Mouse (Mus musculus): ENCODE data around the gene Btrc.
"Not testable (repeated sequence)": the region's sequence is repeated elsewhere in the genome, so short reads cannot be mapped to it uniquely, and the experiment has no call there.

Btrc gene

DNA sequence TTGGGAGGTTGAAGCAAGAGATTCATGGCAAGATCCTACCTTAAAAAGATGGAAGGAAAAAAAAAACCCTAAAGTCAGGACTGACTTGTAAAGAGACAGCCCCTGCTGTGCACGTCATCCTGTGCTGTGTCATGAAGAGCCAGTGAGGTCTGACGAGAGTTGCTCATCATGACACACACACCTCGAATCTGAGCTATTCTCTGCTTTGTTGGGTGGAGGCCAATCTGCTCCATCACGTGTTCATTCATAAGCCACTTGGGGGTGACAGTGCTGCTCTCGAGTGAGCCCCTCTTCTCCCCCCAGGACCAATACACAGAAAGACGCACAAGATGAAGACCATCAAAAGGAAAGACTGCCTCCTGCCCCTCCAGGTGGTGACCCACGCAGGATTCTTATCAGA lies 170.1 kb downstream of the Btrc start:
- DNase-seq (ENCODE audit: low spot score), result no peak

DNA sequence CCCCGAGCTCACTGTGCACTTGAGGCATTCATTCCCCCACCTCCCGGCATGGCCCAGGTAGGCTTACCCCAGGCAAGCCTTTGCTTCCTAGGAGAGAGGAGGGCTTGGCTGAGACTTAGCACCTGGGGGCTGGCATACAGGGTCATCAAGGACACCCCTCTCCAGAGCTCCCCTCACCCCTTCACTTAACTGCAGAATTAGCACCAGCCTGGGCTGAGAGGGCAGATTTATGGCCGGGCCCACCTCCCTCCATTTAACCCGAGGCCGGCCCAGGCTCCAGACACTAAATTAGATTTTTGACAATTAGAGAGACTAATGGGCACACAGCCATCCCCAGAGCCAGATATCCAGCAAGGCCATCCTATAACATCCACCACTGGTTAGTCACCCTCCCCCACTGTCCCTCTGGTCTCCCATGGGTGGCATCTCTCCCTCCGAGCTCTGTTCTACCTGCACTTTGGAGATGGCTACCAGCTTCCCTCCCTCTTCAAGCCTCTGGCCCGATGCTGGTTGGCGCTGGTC lies 171.7 kb downstream of the Btrc start:
- DNase-seq (ENCODE audit: low spot score), result no peak

DNA sequence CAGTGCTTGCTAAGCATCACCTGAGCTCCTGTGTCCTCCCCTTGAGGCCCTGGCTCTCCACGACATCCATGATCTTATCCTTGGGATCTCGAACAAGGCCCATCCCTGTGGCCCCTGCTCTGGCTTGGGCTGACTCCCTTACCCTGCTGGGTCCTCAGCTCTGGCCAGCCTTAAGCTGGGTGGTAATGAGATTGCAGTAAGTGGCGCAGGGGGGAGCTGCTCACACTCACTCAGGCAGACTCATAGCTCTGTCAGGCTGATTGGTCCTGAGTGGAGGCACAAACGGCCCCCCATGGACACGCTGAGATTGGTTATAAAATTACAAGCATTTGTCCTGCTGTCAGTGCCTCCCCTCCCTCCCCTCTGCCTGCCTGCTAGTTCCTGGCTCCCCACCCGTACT lies 172.4 kb downstream of the Btrc start:
- DNase-seq (ENCODE audit: low spot score), result no peak

DNA sequence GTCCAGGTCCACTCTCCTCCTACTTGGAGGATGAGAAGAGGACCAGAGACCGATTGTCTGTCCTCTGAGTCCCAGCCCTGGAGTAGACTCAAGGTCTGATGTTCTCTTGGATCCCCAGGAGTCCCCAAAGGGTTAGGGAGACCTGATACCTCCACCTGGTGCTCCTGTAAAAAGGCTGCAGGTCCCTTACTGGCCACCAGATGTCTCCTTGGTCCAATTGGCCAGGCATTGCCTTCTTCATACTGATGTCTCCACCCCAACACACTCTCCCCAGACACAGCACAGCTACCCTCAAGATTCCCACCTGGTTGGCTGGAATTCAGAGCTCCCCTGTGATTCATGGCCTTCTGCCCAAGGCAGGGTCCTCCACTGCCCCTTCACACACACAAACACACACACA lies 174.0 kb downstream of the Btrc start:
- peak; percentile 40 for DNase-seq (ENCODE audit: low spot score)

DNA sequence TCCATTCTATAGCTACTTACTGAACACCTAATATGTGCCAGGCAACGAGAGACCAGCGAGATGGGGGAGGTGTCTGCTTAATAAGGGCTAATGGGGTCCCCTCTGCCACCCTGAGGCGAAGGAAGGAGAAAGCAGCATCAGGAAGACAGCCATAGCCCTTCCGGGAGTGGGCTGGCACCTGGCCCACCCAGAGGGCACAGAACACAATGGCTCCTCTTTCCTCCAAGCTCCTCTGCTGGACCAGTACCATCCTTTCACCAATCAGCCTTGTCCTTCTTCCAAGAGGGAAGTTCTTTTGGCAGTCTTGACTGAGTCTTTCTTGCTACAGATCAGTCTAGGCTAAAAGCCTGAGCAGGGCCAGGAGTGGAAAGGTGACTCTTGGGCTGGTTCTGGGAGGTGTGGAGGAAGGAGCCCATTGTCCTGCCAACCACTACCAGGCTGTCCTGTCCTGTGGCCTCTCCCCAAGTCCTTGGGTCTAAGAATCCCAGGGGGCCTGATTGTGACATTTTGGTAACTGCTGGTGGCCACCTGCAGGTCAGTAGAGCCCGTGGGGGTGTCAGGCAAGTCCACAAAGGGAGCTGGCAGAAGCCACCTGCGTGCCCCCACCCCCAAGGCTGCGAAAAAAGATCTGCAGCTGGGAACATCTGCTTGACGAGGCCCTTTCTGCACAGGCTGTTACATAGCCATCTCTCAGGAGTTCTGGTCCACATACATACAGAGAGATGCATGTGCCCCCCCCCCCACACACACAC lies 177.3 kb downstream of the Btrc start:
- no peak for DNase-seq (ENCODE audit: low spot score)

DNA sequence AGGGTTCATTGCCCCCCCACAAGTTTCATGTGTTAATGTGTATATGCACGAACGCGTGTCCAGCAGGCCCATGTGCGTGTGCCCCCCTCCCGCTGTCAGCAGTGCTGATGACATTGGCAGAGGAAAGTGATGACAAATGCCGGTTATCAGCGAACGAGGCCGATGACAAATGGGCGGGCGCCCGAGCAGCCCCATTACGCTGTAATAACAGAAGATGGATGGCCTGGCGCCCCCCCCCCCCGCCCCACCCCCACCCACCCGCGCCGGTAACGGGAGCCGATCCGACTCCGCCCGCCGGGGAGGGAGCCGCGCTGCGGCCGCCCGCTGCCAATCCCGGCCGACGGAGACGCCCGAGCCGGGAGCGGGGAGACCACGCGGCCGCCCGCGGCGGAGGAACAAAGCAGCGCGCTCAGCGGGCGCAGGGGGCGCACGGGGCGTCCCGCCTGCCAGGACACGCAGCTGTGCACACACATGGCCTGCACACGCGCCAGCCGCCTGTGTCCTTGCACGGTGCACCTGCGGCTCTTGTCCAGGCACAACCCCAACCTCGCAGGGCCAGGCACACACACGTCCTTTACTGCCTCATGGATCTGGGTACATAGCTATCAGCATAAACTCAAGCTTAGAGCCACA lies 178.0 kb downstream of the Btrc start:
- DNase-seq (ENCODE audit: low spot score), result no peak

DNA sequence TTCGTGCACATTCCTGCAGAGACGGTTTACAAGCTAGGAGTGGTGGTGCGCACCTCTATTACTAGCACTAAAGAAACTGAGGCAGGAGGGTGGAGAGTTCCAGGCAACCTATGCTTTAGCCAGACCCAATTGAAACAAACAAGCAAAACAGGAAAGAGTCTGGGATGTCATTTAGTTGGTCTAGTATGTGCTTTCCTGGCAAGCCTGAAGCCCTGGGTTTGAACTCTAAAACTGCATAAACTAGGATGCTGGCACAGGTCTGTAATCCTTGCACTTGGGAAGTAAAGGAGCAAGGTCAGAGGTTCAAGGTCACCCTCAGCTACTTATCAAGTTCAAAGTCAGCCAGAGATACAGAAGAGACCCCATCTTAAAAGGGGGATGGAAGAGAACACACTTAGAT lies 178.5 kb downstream of the Btrc start:
- no peak for DNase-seq (ENCODE audit: low spot score)

DNA sequence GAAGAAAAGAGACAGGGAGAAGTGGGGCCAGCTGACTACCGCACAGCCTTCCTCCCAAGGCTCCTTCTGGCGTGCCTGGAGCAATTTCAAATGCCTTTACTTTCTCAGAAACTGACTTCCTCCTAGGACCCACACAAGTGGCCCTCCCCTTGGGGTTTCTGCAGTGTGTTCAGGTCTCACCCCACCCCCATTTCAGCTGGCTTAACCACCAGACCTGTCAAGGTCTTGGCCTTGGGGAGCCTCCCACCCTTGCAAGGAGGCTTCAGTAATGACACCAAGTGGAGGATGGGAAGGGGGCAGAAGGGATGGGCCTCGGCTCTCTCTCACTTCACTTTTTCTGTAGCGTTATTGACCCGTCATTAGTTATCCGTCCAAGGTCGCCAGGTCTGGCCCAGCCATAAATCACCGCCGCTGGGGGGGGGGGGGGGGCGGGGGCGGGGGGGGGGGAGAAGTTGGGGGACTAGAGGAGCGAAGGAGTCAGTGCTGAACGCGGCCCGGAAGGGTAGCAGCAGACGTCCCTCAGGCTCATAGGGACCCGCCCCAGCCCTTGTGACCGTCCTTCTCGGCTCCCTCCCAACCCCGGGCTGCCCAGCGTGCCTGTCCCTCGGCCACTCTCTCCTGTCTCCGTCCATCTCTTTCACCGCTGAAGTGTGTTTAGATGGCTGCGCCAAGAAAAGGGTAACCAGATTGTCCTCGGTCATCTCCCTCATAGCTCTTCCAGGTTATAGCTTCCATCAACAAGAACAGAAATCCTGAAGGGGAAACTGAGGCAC lies 180.8 kb downstream of the Btrc start:
- no peak for DNase-seq (ENCODE audit: low spot score)

DNA sequence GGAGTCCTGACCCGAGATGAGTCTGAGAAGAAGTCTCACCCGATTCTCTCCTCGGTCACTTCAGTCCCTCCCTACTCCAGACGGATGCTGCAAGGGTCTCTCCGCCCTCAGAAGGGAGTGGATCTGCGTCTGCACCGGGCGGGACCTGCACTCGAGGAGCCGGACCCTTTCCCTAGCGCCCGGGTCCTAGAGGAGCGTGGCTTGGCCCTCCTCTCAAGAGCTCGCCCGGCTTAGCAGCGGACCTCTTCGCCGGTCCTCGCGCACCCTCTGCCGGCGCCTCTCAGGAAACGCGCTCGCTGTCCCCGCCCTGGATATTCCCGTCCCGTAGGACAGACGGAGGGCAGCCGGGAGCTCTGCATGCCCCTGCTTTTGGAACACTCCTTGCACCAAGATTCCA lies 181.4 kb downstream of the Btrc start:
- DNase-seq (ENCODE audit: low spot score), result peak; percentile 78

DNA sequence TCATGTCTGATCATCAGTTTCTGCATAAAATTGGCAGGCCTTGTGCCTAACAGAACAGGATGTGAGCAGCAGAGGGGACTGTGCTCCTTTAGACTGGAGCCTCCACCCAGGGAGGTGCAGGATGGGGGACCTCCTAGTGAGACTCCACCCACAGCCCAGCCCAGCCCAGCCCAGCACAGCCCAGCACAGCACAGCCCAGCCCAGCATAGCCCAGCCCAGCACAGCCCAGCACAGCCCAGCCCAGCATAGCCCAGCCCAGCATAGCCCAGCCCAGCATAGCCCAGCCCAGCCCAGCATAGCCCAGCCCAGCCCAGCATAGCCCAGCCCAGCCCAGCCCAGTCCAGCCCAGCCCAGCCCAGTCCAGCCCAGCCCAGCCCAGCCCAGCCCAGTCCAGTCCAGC lies 184.7 kb downstream of the Btrc start:
- not testable (repeated sequence) for DNase-seq (ENCODE audit: low spot score)

DNA sequence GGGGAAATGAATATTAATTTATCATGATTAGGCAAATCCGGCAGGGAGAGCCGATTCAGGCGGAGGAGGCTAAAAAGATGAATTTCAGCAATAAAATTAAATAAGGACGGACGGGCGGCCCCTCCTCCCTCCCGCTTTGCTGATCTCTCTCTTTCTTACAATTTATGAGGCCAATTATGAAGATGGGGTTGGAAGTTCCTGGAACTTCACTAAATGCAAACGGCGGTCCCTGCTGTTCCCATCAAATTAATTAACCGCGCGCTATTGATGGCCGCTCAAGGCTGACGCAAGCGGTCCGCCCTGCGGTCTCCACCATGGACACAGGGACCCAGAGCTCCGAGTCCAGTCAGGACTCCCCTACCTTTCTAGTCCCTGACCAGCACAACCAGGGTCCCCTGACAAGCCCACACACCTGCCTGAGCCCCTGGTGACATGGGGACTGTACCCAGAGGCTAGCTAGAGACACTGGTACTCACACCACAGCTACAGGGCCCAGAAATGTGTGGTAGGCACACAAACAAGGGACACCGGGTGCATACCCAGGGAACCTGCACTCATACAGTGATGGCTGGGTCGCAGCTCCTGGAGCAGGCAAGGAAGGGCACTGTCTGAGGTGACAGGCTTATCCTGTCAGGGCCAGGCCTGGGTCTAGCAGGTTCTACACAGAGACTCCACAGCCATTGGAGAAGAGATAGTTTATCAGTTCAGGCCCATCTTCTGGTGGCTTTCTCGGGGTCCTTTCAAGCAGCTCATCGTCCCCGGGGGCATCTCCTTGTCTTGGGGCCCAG lies 185.8 kb downstream of the Btrc start:
- no peak for DNase-seq (ENCODE audit: low spot score)

DNA sequence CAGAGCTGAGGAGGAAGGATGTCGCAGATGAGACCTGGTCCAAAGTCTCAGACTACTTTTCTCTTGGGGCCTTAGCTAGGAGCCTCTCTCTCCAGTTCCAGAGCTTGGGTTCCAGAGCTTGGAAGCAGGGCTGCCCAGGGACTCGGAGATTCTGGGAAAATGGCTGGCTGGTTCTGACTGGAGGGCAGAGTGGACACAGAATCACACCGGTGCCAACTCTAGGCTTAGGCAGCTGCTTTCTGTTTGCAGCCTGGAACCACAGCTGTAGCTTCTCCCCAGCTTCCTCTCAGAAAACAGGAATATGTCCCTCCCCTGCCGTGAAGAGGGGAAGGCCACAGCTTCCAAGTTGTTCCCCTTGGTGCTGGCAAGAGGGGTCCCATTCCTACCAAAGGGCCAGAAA lies 186.4 kb downstream of the Btrc start:
- no peak for DNase-seq (ENCODE audit: low spot score)

DNA sequence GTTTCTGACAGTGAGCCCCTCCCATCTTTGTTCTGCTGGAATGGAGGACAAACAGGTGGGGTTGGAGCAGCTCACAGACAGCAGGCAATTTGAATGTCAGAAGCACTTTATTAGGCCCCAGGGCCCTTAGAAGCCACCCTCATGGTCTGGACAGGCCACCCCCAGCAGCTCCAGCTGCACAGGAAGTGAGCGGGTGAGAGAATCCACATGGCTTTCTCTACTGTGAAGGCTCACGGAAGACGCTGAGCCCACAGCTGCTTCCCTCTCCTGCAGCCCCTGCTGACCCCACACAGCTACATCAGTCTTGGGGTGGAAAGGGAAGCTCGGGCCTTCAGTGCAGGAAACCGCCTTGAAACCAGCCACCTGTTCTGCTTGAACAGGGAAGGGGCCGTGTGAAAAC lies 188.7 kb downstream of the Btrc start:
- DNase-seq (ENCODE audit: low spot score), result no peak

DNA sequence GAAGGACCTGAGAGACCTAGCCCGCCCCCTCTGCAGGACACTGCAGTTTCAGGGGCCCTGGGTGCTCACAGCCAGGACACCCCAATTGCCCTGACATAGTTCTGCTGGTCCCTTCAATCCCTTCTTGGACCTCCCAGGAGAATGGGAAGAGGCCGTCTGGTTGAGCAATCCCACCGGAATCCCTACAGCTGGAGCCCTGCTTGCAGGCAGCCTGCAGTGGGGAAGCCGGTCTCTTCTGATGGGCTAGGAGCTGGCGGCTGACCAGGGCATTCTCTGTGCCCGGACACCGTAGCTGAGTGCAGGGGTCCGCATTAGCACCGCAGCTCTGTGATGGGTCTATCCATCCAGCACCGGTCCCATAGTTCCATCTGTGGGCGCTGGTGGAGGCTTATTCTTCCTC lies 190.6 kb downstream of the Btrc start:
- DNase-seq (ENCODE audit: low spot score), result no peak

DNA sequence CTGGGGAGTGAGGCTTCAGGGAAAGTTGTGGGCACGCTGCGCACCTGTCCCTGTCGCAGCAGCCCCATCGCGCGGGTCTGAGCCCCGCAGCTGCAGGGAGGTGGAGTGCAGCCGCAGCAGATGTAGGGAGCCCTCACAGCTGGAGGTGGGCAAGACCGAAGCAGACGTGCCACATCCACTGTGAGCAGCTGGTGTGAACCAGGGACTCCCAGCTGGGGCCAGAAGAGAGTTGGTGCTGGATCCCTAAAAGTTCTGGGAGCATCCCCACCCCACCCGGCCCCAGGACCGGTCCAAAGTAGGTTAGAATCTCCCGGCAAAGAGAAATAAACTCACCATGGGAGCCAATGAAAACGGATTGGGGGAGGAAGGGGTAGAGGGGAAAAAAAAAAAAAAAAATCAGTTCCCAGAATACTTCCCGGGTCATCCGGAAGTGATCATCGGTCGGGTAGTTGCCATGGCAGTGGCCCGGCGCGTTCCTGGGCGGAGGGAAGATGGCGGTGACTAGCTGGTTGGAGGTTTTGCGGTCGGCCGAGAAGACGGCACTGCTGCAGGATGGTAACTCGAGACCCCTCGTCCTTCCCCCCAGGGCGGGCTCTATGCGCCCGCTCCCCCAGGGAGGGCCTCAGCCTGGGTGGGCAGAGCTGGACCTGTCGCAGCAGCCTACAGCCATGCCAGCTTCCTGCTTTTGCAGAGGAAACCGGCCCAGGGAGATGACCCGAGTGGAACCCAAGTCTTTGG lies 196.8 kb downstream of the Btrc start, which contains the start of the genes Poll and Gm17018:
TSS of gene Poll (minus strand) at position 379 of the 738 bp plus-strand sequence.
TSS of gene Gm17018 (plus strand) at position 463 of the 738 bp plus-strand sequence.
- DNase-seq (ENCODE audit: low spot score), result peak; percentile 88

DNA sequence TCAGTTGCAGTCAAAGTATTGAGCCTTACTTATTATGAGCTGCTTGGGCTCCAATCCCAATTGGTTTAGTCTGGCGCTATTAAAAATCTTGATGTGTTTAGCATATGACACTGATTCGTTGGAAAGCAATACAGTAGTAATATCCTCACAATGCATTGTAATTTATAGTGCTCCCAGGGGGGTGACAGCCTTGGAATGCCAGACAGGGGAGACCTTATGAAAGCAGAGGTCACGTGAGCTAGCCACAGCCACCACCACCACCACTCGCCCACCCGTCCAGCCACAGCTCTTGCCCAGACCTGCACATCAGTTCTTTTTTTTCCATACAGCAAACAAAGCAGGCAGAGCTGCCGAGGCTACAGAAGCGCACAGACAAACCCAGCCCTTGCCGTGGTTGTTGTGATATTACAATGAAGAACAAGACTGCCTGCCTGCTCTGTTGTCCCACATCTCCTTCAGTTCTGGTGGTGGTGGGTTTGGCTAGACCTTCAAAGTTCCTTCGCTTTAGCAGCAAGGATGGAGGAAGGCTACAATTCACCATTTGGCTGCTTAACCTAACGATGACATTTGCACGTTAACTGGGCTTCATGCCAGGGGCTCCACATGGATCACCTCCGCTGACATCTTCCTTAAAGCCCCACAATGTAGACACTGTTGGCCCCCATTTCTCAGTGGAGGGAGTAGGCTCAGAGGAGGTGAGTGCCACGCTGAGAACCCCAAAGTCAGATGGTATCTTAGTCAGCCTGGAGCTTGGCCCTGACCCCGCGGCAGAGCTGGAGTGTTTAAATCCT lies 202.6 kb downstream of the Btrc start:
- DNase-seq (ENCODE audit: low spot score), result no peak

DNA sequence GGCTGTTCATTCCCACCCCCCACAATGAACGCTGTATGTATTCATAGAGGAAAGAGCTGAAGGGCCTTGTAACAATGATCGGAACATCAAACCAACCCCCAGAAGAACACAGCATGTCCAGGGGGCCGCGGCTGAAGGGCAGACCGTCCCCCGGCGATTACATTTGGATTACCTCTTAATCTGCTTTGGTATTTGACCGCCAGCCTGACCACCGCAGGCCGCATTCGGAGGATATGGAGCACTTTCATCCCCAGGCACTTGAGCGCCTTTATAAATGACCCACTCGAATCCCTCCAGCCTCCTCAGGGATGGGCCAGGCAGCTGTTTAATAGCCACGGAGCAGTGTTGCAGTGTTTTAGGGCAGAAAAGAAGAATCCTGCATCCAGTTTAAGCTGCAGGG lies 203.8 kb downstream of the Btrc start:
- no peak for DNase-seq (ENCODE audit: low spot score)

DNA sequence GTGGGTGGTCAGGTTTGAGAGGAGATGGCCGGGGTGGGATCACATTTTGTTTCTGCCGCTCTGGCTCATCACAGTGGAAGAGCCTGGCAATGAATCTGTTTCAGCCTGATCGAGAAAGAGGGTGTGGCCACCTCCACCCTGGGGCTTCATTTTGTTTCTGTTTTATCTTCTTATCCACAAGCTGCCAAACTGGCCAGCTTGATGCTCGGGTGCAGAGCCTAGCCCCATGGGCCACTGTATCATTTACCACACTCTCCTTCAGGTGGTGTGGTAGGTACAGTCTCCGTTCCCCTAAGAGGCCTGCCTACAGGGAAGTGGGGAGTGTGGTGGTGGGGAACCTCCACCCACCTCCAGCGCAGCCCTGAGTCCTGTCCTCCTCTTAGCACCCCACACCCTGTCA lies 209.5 kb downstream of the Btrc start:
- no peak for DNase-seq (ENCODE audit: low spot score)

DNA sequence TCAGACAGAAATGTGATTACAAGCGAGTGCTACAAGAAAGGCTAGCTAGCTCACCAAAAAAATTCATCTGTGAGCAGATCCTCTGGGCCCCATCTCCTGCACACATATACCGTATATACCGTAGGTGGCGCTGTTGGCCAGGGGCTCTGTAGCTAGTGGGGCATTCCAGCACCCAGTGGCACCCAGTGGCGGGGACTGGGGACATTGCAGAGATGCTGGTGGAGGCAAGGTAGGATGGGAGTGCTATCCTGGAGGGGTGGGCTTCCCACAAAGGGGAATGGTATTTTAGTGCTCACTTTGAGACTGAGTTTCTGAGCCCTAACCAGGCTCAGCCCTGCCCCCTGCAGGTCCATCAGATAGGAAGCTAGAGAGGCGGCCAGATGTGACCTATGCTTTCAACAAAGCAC lies 210.3 kb downstream of the Btrc start:
- peak; percentile 72 for DNase-seq (ENCODE audit: low spot score)

DNA sequence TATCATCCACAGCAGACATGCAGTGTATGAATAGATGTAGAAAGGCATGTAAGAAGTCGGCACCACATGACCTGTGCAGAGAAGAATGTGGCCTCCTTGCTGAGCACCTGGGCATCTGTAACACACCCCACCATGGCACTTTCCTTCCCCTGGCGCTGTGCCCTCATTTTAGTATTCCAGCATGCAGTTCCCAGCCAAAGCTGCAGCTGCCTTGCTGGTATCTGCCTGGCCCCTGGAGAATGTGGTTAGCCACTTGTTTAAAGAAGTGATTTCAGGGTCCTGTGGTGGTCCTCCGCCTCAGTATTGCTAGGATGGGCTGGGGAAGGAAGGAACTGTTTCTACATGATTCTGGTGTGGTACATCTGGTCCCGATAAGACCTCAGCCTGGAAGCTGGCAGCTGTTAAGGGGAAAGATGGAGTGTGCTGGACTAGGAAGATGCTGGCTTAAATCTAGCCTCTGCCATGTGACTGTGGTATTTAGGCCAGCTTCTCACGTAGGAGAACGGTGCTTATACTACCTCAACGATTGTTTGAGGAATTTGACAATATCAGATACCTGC lies 210.9 kb downstream of the Btrc start:
- DNase-seq (ENCODE audit: low spot score), result no peak
